Mouse (Mus musculus) R1 (cell line): ENCODE results near the gene Coro6.

Experiments
- DNase-seq: peaks from one replicate; pipeline ENCODE4 v3.0.0-alpha.2; 2018; ENCODE audit warnings: low read depth, low spot score

Coro6 gene

GRCm38 (mm10) chr11:77464684-77465083 lies 2.5 kb downstream of the Coro6 start:
- DNase-seq: no peak

GRCm38 (mm10) chr11:77465111-77465510 lies 2.9 kb downstream of the Coro6 start:
- DNase-seq: peak; percentile 59

GRCm38 (mm10) chr11:77466544-77466943 lies 4.3 kb downstream of the Coro6 start:
- peak; percentile 30 for DNase-seq

- peak; percentile 73 for DNase-seq
Measured at GRCm38 (mm10) chr11:77467157-77467556, 4.9 kb downstream of the Coro6 start.

GRCm38 (mm10) chr11:77467784-77468183 lies 5.6 kb downstream of the Coro6 start:
- DNase-seq: peak; percentile 81

GRCm38 (mm10) chr11:77468397-77468796 lies 6.2 kb downstream of the Coro6 start:
- DNase-seq: no peak

GRCm38 (mm10) chr11:77471407-77471806 lies 9.2 kb downstream of the Coro6 start:
- DNase-seq: peak; percentile 45

GRCm38 (mm10) chr11:77472775-77473174 lies 10.6 kb downstream of the Coro6 start:
- DNase-seq: no peak

GRCm38 (mm10) chr11:77476216-77476615 lies 14.0 kb downstream of the Coro6 start:
- DNase-seq: no peak

- DNase-seq: no peak
Measured at GRCm38 (mm10) chr11:77476895-77477294, 14.7 kb downstream of the Coro6 start.

- no peak for DNase-seq
Measured at GRCm38 (mm10) chr11:77483043-77483442, 20.8 kb downstream of the Coro6 start.

- DNase-seq: peak; percentile 44
Measured at GRCm38 (mm10) chr11:77483510-77484255, 21.5 kb downstream of the Coro6 start.

GRCm38 (mm10) chr11:77485229-77485628 lies 23.0 kb downstream of the Coro6 start:
- no peak for DNase-seq

- DNase-seq: no peak
Measured at GRCm38 (mm10) chr11:77486798-77487197, 24.6 kb downstream of the Coro6 start.

- DNase-seq: peak; percentile 55
Measured at GRCm38 (mm10) chr11:77488771-77489581, 26.8 kb downstream of the Coro6 start.

GRCm38 (mm10) chr11:77489591-77490235 lies 27.5 kb downstream of the Coro6 start, which contains the start of gene Ankrd13b:
Gene Ankrd13b (minus strand): TSS chr11:77489678.
- peak; percentile 79 for DNase-seq

- DNase-seq: no peak
Measured at GRCm38 (mm10) chr11:77490451-77490850, 28.2 kb downstream of the Coro6 start.

GRCm38 (mm10) chr11:77491123-77491501 lies 28.9 kb downstream of the Coro6 start:
- DNase-seq: peak; percentile 94

- no peak for DNase-seq
Measured at GRCm38 (mm10) chr11:77491502-77492291, 29.5 kb downstream of the Coro6 start.

- DNase-seq: no peak
Measured at GRCm38 (mm10) chr11:77492311-77492871, 30.2 kb downstream of the Coro6 start.

- DNase-seq: peak; percentile 90
Measured at GRCm38 (mm10) chr11:77492911-77493332, 30.7 kb downstream of the Coro6 start.
